ENCODE assay signal across 26 mouse cellular contexts in genomic region chr10:69446566-69446965, GRCm38 (mm10). TPM values are rescaled to one million over a fixed set of nuclear protein-coding genes. Genes with fewer than 3 reads are reported as not detected.
DNase-seq lines count a peak whose midpoint lies in the region; ATAC-seq and TF ChIP-seq lines count a peak whose summit lies in the region.
"Had no signal": no experiment of that assay in that cellular context is flagged by ENCODE, and none has a peak within 500 bp of the region (broad histone marks: within the 10 kb centered on the region; RNA-seq: fewer than 3 reads in every experiment).

No protein-coding gene starts in this region.

- H3K9me3 ChIP-seq in kidney, postnatal 0 days (replicated peaks; ENCODE audit: low read length) = no peaks in the 10 kb centered on the region
- H3K9me3 ChIP-seq: embryonic facial prominence, embryonic 12.5 days; embryonic facial prominence, embryonic 15.5 days; heart, embryonic 10.5 days; heart, embryonic 13.5 days had no signal

- no peaks in the 10 kb centered on the region for H3K4me1 ChIP-seq in kidney, postnatal 0 days (replicated peaks; ENCODE audit: insufficient read depth, low read length)
- H3K4me1 ChIP-seq: embryonic facial prominence, embryonic 12.5 days; embryonic facial prominence, embryonic 15.5 days; heart, embryonic 10.5 days; heart, embryonic 13.5 days had no signal

- no peak overlapping the region for H3K4me3 ChIP-seq in kidney, postnatal 0 days (replicated peaks; ENCODE audit: low read depth, low read length)
- H3K4me3 ChIP-seq: embryonic facial prominence, embryonic 12.5 days; embryonic facial prominence, embryonic 15.5 days; gastrocnemius, adult 2 months; heart, embryonic 10.5 days; heart, embryonic 13.5 days had no signal

- H3K4me2 ChIP-seq in kidney, postnatal 0 days (ENCODE audit: low read length) = no peak overlapping the region
- H3K4me2 ChIP-seq: embryonic facial prominence, embryonic 12.5 days; embryonic facial prominence, embryonic 15.5 days; heart, embryonic 13.5 days had no signal

- DNase-seq in kidney, adult 11 months = peak; percentile 49
- no peak for DNase-seq in kidney, adult 9 months
- DNase-seq in kidney, postnatal 0 days (ENCODE audit: low spot score) = no peak
- DNase-seq in kidney, postnatal 14 days = no peak
- peak; percentile 14 to 20 for DNase-seq in lung, adult 18-20 months
- DNase-seq in lung, postnatal 4 days = no peak
- DNase-seq in lung, postnatal 10 days = peak; percentile 9
- DNase-seq in lung, postnatal 36 days = no peak
- DNase-seq: adrenal gland, adult 2 months; adrenal gland, postnatal 14 days; cerebellum, adult 11 months; cerebellum, adult 2 months; cerebellum, adult 9-11 months; cerebellum, postnatal 25 days; forebrain, postnatal 0 days; gastrocnemius, adult 2 months; gastrocnemius, postnatal 14 days; heart, adult 18-20 months; heart, postnatal 14 days; heart, postnatal 4 days had no signal

- TF ChIP-seq CTCF in kidney, postnatal 0 days (IDR thresholded peaks at IDR 0.05; ENCODE audit: low read depth) = no peak

- H3K9ac ChIP-seq in kidney, postnatal 0 days (ENCODE audit: low read depth, low read length) = no peak overlapping the region
- H3K9ac ChIP-seq: embryonic facial prominence, embryonic 12.5 days; embryonic facial prominence, embryonic 15.5 days; forebrain, postnatal 0 days; heart, embryonic 13.5 days had no signal

- no peak for ATAC-seq in kidney, postnatal 0 days (replicated peaks; ENCODE audit: low FRiP score, low read depth)
- ATAC-seq: CD4-positive, CD25-positive, alpha-beta regulatory T cell, adult 4 months; forebrain, embryonic 14.5 days; forebrain, postnatal 0 days had no signal

- WGBS in kidney, postnatal 0 days = 68% methylated on average over 5 of the region's 5 CpGs

- H3K36me3 ChIP-seq in kidney, postnatal 0 days (ENCODE audit: insufficient read depth, low read length) = no peaks in the 10 kb centered on the region
- H3K36me3 ChIP-seq: embryonic facial prominence, embryonic 12.5 days; embryonic facial prominence, embryonic 15.5 days; heart, embryonic 10.5 days; heart, embryonic 13.5 days had no signal

- H3K27me3 ChIP-seq in kidney, postnatal 0 days (ENCODE audit: insufficient read depth, low read length) = no peaks in the 10 kb centered on the region
- H3K27me3 ChIP-seq: embryonic facial prominence, embryonic 12.5 days; embryonic facial prominence, embryonic 15.5 days had no signal

- H3K27ac ChIP-seq in kidney, postnatal 0 days = peak overlapping the region; percentile 54; the same call in 1 of the 2 replicates
- H3K27ac ChIP-seq: embryonic facial prominence, embryonic 12.5 days; embryonic facial prominence, embryonic 15.5 days; gastrocnemius, adult 2 months; heart, embryonic 10.5 days; heart, embryonic 13.5 days had no signal

RNA-seq across cellular contexts. Expression of gene Ank3, which starts 48.0 kb away (rescaled TPM):
- polyA plus RNA-seq in kidney, postnatal 0 days (2015; fragmentation: Nextera tagmentation; extraction: Ambion mirVana) = 48.8 and 52.4 TPM in 2 replicates

Comparison
In these comparisons a context has a peak if more than half of its experiments do, and no peak if none do; other contexts are left out.
1. DNase-seq: peak in kidney, adult 11 months (single experiment), lung, adult 18-20 months (2 of 2) and lung, postnatal 10 days (single experiment); none in kidney, adult 9 months (single experiment), kidney, postnatal 0 days (single experiment), kidney, postnatal 14 days (single experiment), lung, postnatal 4 days (0 of 2) and lung, postnatal 36 days (single experiment).